ENCODE assay signal across 19 mouse cellular contexts in the genomic region with DNA sequence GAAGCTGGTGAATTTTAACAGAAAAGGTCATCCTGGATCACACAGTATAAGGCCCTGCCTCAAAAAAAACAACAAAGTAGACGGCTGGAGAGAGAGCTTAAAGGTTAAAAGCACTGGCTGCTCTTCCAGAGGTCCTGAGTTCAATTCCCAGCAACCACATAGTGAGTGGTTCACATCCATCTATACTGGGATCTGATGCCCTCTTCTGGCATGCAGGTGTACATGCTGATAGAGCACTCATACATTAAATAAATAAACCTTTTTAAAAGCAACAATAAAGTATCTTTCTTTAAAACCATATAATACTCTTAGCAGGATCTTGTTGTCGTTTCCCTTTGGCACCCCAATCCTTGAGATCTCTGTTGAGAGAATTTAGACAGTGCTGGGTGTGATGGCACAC. TPM values are rescaled to one million over a fixed set of nuclear protein-coding genes. Genes with fewer than 3 reads are reported as not detected.
A peak's percentile ranks its signal among the peaks of the same experiment; 100 is the strongest.
DNase-seq lines count a peak whose midpoint lies in the region; ATAC-seq and TF ChIP-seq lines count a peak whose summit lies in the region.
"Had no signal": no experiment of that assay in that cellular context is flagged by ENCODE, and none has a peak within 500 bp of the region (broad histone marks: within the 10 kb centered on the region; RNA-seq: fewer than 3 reads in every experiment).

No protein-coding gene starts in this region.

- H3K4me1 ChIP-seq in hindbrain, postnatal 0 days (ENCODE audit: insufficient read depth, low read length): no peaks in the 10 kb centered on the region
- no peaks in the 10 kb centered on the region for H3K4me1 ChIP-seq in hindbrain, embryonic 13.5 days (replicated peaks)
- H3K4me1 ChIP-seq in liver, postnatal 0 days (ENCODE audit: insufficient read depth): no peaks in the 10 kb centered on the region
- no peaks in the 10 kb centered on the region for H3K4me1 ChIP-seq in E14TG2a.4 (replicated peaks; ENCODE audit: low read depth, low read length)
- H3K4me1 ChIP-seq in stomach, postnatal 0 days (replicated peaks; ENCODE audit: control insufficient read depth, insufficient read depth): no peaks in the 10 kb centered on the region
- H3K4me1 ChIP-seq: embryonic facial prominence, embryonic 12.5 days; heart, embryonic 13.5 days; liver, embryonic 12.5 days had no signal

- H3K27me3 ChIP-seq in hindbrain, postnatal 0 days (ENCODE audit: insufficient read depth, low read length): no peaks in the 10 kb centered on the region
- H3K27me3 ChIP-seq in hindbrain, embryonic 13.5 days: no peaks in the 10 kb centered on the region
- no peaks in the 10 kb centered on the region for H3K27me3 ChIP-seq in liver, postnatal 0 days (ENCODE audit: insufficient read depth, low read length)
- H3K27me3 ChIP-seq in E14TG2a.4 (ENCODE audit: insufficient read depth, low read length): no peaks in the 10 kb centered on the region
- no peaks in the 10 kb centered on the region for H3K27me3 ChIP-seq in stomach, postnatal 0 days (ENCODE audit: control insufficient read depth, insufficient read depth, low read length)
- H3K27me3 ChIP-seq: embryonic facial prominence, embryonic 12.5 days; heart, embryonic 13.5 days; liver, embryonic 12.5 days had no signal

- H3K27ac ChIP-seq in hindbrain, postnatal 0 days: no peak overlapping the region
- H3K27ac ChIP-seq in hindbrain, embryonic 13.5 days: no peak overlapping the region
- H3K27ac ChIP-seq in liver, postnatal 0 days (ENCODE audit: low read depth): no peak overlapping the region
- no peak overlapping the region for H3K27ac ChIP-seq in stomach, postnatal 0 days (replicated peaks)
- H3K27ac ChIP-seq: embryonic facial prominence, embryonic 12.5 days; heart, embryonic 13.5 days; hindbrain, embryonic 14.5 days; liver, embryonic 12.5 days had no signal

- peak; percentile 32 for TF ChIP-seq CTCF in hindbrain, postnatal 0 days (IDR thresholded peaks at IDR 0.05; ENCODE audit: low read depth)
- TF ChIP-seq CTCF in liver, postnatal 0 days (IDR thresholded peaks at IDR 0.05; ENCODE audit: low read depth): peak; percentile 28; the same call in 1 of the 2 replicates
- peak; percentile 18; the same call in 1 of the 2 replicates for TF ChIP-seq CTCF in E14TG2a.4 (conservative IDR thresholded peaks at IDR 0.05; ENCODE audit: low read length)
- peak; percentile 52 for TF ChIP-seq CTCF in stomach, postnatal 0 days (IDR thresholded peaks at IDR 0.05; ENCODE audit: low read depth)

- H3K9me3 ChIP-seq in hindbrain, postnatal 0 days (ENCODE audit: low read length): no peaks in the 10 kb centered on the region
- no peaks in the 10 kb centered on the region for H3K9me3 ChIP-seq in hindbrain, embryonic 13.5 days
- no peaks in the 10 kb centered on the region for H3K9me3 ChIP-seq in liver, postnatal 0 days (ENCODE audit: low read length)
- no peaks in the 10 kb centered on the region for H3K9me3 ChIP-seq in E14TG2a.4 (ENCODE audit: low read length)
- H3K9me3 ChIP-seq in stomach, postnatal 0 days (ENCODE audit: control insufficient read depth, low read length): no peaks in the 10 kb centered on the region
- H3K9me3 ChIP-seq: embryonic facial prominence, embryonic 12.5 days; heart, embryonic 13.5 days; liver, embryonic 12.5 days had no signal

- no peak for ATAC-seq in hindbrain, postnatal 0 days
- no peak for ATAC-seq in hindbrain, embryonic 13.5 days (ENCODE audit: low FRiP score)
- ATAC-seq in liver, postnatal 0 days: no peak
- ATAC-seq in stomach, postnatal 0 days (ENCODE audit: low FRiP score, low TSS enrichment): no peak
- ATAC-seq: activated CD4-positive, CD25-positive, alpha-beta regulatory T cell, adult 4 months; liver, embryonic 12.5 days; midbrain, embryonic 16.5 days had no signal

- 81% methylated on average over 2 of the region's 2 CpGs for WGBS in hindbrain, postnatal 0 days
- WGBS in hindbrain, embryonic 13.5 days: 74% methylated on average over 2 of the region's 2 CpGs
- 50% methylated on average over 2 of the region's 2 CpGs for WGBS in liver, postnatal 0 days (ENCODE audit: insufficient replicate concordance)
- WGBS in stomach, postnatal 0 days: 59% methylated on average over 2 of the region's 2 CpGs

- DNase-seq in hindbrain, postnatal 0 days (ENCODE audit: low spot score): no peak
- no peak for DNase-seq in liver, postnatal 0 days
- DNase-seq in liver: no peak
- no peak for DNase-seq in stomach, postnatal 0 days (ENCODE audit: low spot score)
- no peak for DNase-seq in cerebellum, postnatal 25 days
- DNase-seq: adrenal gland, adult 8-10 months; cerebellum, adult 18-20 months; cerebellum, postnatal 14 days; lung, embryonic 14.5 days; lung, postnatal 4 days; thymus, postnatal 4 days had no signal

- H3K4me3 ChIP-seq in hindbrain, postnatal 0 days (ENCODE audit: low read length): no peak overlapping the region
- H3K4me3 ChIP-seq in hindbrain, embryonic 13.5 days: no peak overlapping the region
- no peak overlapping the region for H3K4me3 ChIP-seq in liver, postnatal 0 days (ENCODE audit: low read depth, low read length)
- H3K4me3 ChIP-seq in E14TG2a.4 (replicated peaks; ENCODE audit: low read length): no peak overlapping the region
- H3K4me3 ChIP-seq in stomach, postnatal 0 days (ENCODE audit: low read depth, low read length): no peak overlapping the region
- H3K4me3 ChIP-seq: embryonic facial prominence, embryonic 12.5 days; heart, embryonic 13.5 days; liver, embryonic 12.5 days had no signal

- no peak overlapping the region for H3K4me2 ChIP-seq in hindbrain, postnatal 0 days (ENCODE audit: low read depth, low read length)
- no peak overlapping the region for H3K4me2 ChIP-seq in hindbrain, embryonic 13.5 days
- no peak overlapping the region for H3K4me2 ChIP-seq in liver, postnatal 0 days (ENCODE audit: low read depth, low read length)
- H3K4me2 ChIP-seq in stomach, postnatal 0 days (replicated peaks; ENCODE audit: low read depth): no peak overlapping the region
- H3K4me2 ChIP-seq: embryonic facial prominence, embryonic 12.5 days; heart, embryonic 13.5 days; hindbrain, embryonic 14.5 days; liver, embryonic 12.5 days; lung, embryonic 14.5 days had no signal

- no peak overlapping the region for H3K9ac ChIP-seq in hindbrain, postnatal 0 days (replicated peaks; ENCODE audit: low read length)
- H3K9ac ChIP-seq in hindbrain, embryonic 13.5 days: no peak overlapping the region
- H3K9ac ChIP-seq in liver, postnatal 0 days (replicated peaks): no peak overlapping the region
- H3K9ac ChIP-seq in stomach, postnatal 0 days (ENCODE audit: low read length): no peak overlapping the region
- H3K9ac ChIP-seq: embryonic facial prominence, embryonic 12.5 days; heart, embryonic 13.5 days; hindbrain, embryonic 14.5 days; liver, embryonic 12.5 days; lung, embryonic 14.5 days had no signal

- no peak for TF ChIP-seq EP300 in liver, postnatal 0 days (IDR thresholded peaks at IDR 0.05; ENCODE audit: low read depth)
- no peak for TF ChIP-seq EP300 in stomach, postnatal 0 days (optimal IDR thresholded peaks at IDR 0.05)

- peaks cover 25% of the 10 kb centered on the region for H3K36me3 ChIP-seq in hindbrain, postnatal 0 days (ENCODE audit: insufficient read depth, low read length)
- H3K36me3 ChIP-seq in hindbrain, embryonic 13.5 days: peaks cover 70% of the 10 kb centered on the region
- H3K36me3 ChIP-seq in liver, postnatal 0 days (replicated peaks; ENCODE audit: insufficient read depth, low read length): no peaks in the 10 kb centered on the region
- 0 out of 2 replicates have a peak, but pooled peaks cover 5% of the 10 kb centered on the region for H3K36me3 ChIP-seq in E14TG2a.4 (ENCODE audit: insufficient read depth, low read length)
- no peaks in the 10 kb centered on the region for H3K36me3 ChIP-seq in stomach, postnatal 0 days (ENCODE audit: control insufficient read depth, insufficient read depth, low read length)
- H3K36me3 ChIP-seq: embryonic facial prominence, embryonic 12.5 days; heart, embryonic 13.5 days; liver, embryonic 12.5 days had no signal

RNA-seq across cellular contexts. Expression of a gene that starts 17.7 kb away (rescaled TPM):
- 40.7 and 64.4 TPM in 2 replicates for total RNA-seq in hindbrain, postnatal 0 days (2014; rRNA removed)
- 52.2 and 54.0 TPM in 2 replicates for polyA plus RNA-seq in hindbrain, postnatal 0 days (2015; fragmentation: Nextera tagmentation; extraction: Ambion mirVana)
- polyA plus RNA-seq in hindbrain, embryonic 13.5 days (2015; fragmentation: Nextera tagmentation; extraction: Ambion mirVana): 69.7 and 70.2 TPM in 2 replicates
- 245 and 255 TPM in 2 replicates for polyA plus RNA-seq in liver, postnatal 0 days (2015; fragmentation: Nextera tagmentation; extraction: Ambion mirVana)
- 38.3 and 47.3 TPM in 2 replicates for polyA plus RNA-seq in stomach, postnatal 0 days (2015; fragmentation: Nextera tagmentation; extraction: Ambion mirVana)

RNA-seq across cellular contexts. Expression of a gene that starts 18.6 kb away (rescaled TPM):
- 47.4 and 49.5 TPM in 2 replicates for total RNA-seq in hindbrain, postnatal 0 days (2014; rRNA removed)
- polyA plus RNA-seq in hindbrain, postnatal 0 days (2015; fragmentation: Nextera tagmentation; extraction: Ambion mirVana): 18.5 and 20.2 TPM in 2 replicates
- polyA plus RNA-seq in hindbrain, embryonic 13.5 days (2015; fragmentation: Nextera tagmentation; extraction: Ambion mirVana): 19.5 and 21.5 TPM in 2 replicates
- 4.7 and 5.2 TPM in 2 replicates for polyA plus RNA-seq in liver, postnatal 0 days (2015; fragmentation: Nextera tagmentation; extraction: Ambion mirVana)
- polyA plus RNA-seq in stomach, postnatal 0 days (2015; fragmentation: Nextera tagmentation; extraction: Ambion mirVana): 6.3 and 7.4 TPM in 2 replicates

RNA-seq across cellular contexts. Expression of a gene that starts 42.7 kb away (rescaled TPM):
- total RNA-seq in hindbrain, postnatal 0 days (2014; rRNA removed): 13.1 and 16.7 TPM in 2 replicates
- polyA plus RNA-seq in hindbrain, postnatal 0 days (2015; fragmentation: Nextera tagmentation; extraction: Ambion mirVana): 56.9 and 58.5 TPM in 2 replicates
- 46.3 and 47.4 TPM in 2 replicates for polyA plus RNA-seq in hindbrain, embryonic 13.5 days (2015; fragmentation: Nextera tagmentation; extraction: Ambion mirVana)
- polyA plus RNA-seq in liver, postnatal 0 days (2015; fragmentation: Nextera tagmentation; extraction: Ambion mirVana): 18.4 and 18.5 TPM in 2 replicates
- polyA plus RNA-seq in stomach, postnatal 0 days (2015; fragmentation: Nextera tagmentation; extraction: Ambion mirVana): 29.9 and 30.1 TPM in 2 replicates
